Mouse (Mus musculus) CD4-positive, CD25-positive, alpha-beta regulatory T cell, adult 2 months (primary cell): ENCODE results near the gene Arhgef11.

ENCODE experiments used
- DNase-seq: peaks from one replicate; pipeline ENCODE4 v3.0.0-alpha.2; 2012; ENCODE audit warnings: low read depth, low spot score

The Arhgef11 gene

GRCm38 (mm10) chr3:87761408-87762375 is 144.3 kb downstream of the Arhgef11 start:
- no peak for DNase-seq

GRCm38 (mm10) chr3:87763202-87763601 is 145.8 kb downstream of the Arhgef11 start:
- DNase-seq, result no peak

- DNase-seq, result peak; percentile 48
These were observed 146.4 kb downstream of the Arhgef11 start for GRCm38 (mm10) chr3:87763683-87764289.

GRCm38 (mm10) chr3:87764506-87764905 is 147.1 kb downstream of the Arhgef11 start:
- no peak for DNase-seq

- peak; percentile 83 for DNase-seq
These were observed 147.7 kb downstream of the Arhgef11 start for GRCm38 (mm10) chr3:87765091-87765490.

- no peak for DNase-seq
These were observed 148.4 kb downstream of the Arhgef11 start for GRCm38 (mm10) chr3:87765631-87766283.

GRCm38 (mm10) chr3:87766284-87766667 is 148.9 kb downstream of the Arhgef11 start:
- DNase-seq, result no peak

GRCm38 (mm10) chr3:87767764-87768163 is 150.4 kb downstream of the Arhgef11 start:
- no peak for DNase-seq

GRCm38 (mm10) chr3:87768431-87768830 is 151.1 kb downstream of the Arhgef11 start:
- DNase-seq, result peak; percentile 26

GRCm38 (mm10) chr3:87768844-87769243 is 151.5 kb downstream of the Arhgef11 start:
- peak; percentile 88 for DNase-seq

- no peak for DNase-seq
These were observed 152.1 kb downstream of the Arhgef11 start for GRCm38 (mm10) chr3:87769506-87769905.

GRCm38 (mm10) chr3:87770280-87770679 is 152.9 kb downstream of the Arhgef11 start:
- DNase-seq, result peak; percentile 88

- DNase-seq, result no peak
These were observed 153.7 kb downstream of the Arhgef11 start for GRCm38 (mm10) chr3:87771088-87771487.

GRCm38 (mm10) chr3:87778283-87778682 is 160.9 kb downstream of the Arhgef11 start:
- no peak for DNase-seq

- DNase-seq, result no peak
These were observed 161.7 kb downstream of the Arhgef11 start for GRCm38 (mm10) chr3:87779086-87779485.

GRCm38 (mm10) chr3:87783282-87784023 is 166.1 kb downstream of the Arhgef11 start:
- no peak for DNase-seq

- no peak for DNase-seq
These were observed 167.8 kb downstream of the Arhgef11 start for GRCm38 (mm10) chr3:87785156-87785555.

GRCm38 (mm10) chr3:87785626-87786214 is 168.4 kb downstream of the Arhgef11 start:
- DNase-seq, result no peak
